Mouse (Mus musculus) gastrocnemius, adult 18-20 months (tissue): Measurements from ENCODE around the gene Bpifa1. TPM values are rescaled to one million over a fixed set of nuclear protein-coding genes. Genes with fewer than 3 reads are reported as not detected.

Source experiments
- total RNA-seq, 2 experiments: library from RNA; stranded (reverse); gene quantifications; 2 replicates each; pipeline ENCODE4 v1.2.3; 2021

The Bpifa1 gene
- total RNA-seq, 2 experiments from 2014 or later = not detected

Other genes starting within 250 kb of the Bpifa1 start
- not detected for gene Bpifb6, start 242.5 kb upstream of the Bpifa1 start, total RNA-seq
- gene Bpifb3, start 224.7 kb upstream of the Bpifa1 start, total RNA-seq = not detected
- gene Bpifb4, start 204.7 kb upstream of the Bpifa1 start, total RNA-seq = not detected
- not detected for gene Bpifa6, start 167.9 kb upstream of the Bpifa1 start, total RNA-seq
- gene Bpifa2, start 134.6 kb upstream of the Bpifa1 start, total RNA-seq = not detected
- not detected for gene Bpifa3, start 12.5 kb upstream of the Bpifa1 start, total RNA-seq
- gene Bpifa5, start 19.7 kb downstream of the Bpifa1 start, total RNA-seq = not detected
- gene Bpifb1, start 47.9 kb downstream of the Bpifa1 start, total RNA-seq = not detected
- not detected for gene Bpifb5, start 80.9 kb downstream of the Bpifa1 start, total RNA-seq
- not detected for gene Bpifb9a, start 115.0 kb downstream of the Bpifa1 start, total RNA-seq
- gene Bpifb9b, start 164.3 kb downstream of the Bpifa1 start, total RNA-seq = not detected
- gene Cdk5rap1, start 230.1 kb downstream of the Bpifa1 start, total RNA-seq = 10 to 100 TPM; 11.2 to 15.1 TPM